Mouse (Mus musculus) midbrain, embryonic 13.5 days (tissue): ENCODE measurements at regions not wholly inside any gene's neighbourhood (a gene's known extent, or its start where the extent isn't known, plus 50 kb on each side); places are given as distances from the start of the nearest gene placed in this dataset.

ENCODE experiments used
- ATAC-seq: fragments of 200-750 bp; cut with Nextera tagmentation; 2 replicates; pipeline ENCODE4 v1.8.0; 2017; ENCODE audit warnings: mild to moderate bottlenecking, moderate TSS enrichment, moderate library complexity
- H3K27ac ChIP-seq: fragments of 300-500 bp; sonication (generic); 2 replicates; pipeline ENCODE4 v1.5.1; 2015; ENCODE audit warnings: inconsistent platforms, mild to moderate bottlenecking, moderate library complexity
- H3K27me3 ChIP-seq: fragments of 300-500 bp; sonication (generic); 2 replicates; pipeline ENCODE4 v1.6.1; 2015; ENCODE audit warnings: mild to moderate bottlenecking, inconsistent platforms
- H3K36me3 ChIP-seq: fragments of 300-500 bp; sonication (generic); 2 replicates; pipeline ENCODE4 v1.6.1; 2015; ENCODE audit warnings: mild to moderate bottlenecking, inconsistent platforms
- H3K4me1 ChIP-seq: fragments of 300-500 bp; sonication (generic); replicated peaks from 2 replicates; pipeline ENCODE4 v1.6.1; 2015; ENCODE audit warnings: inconsistent platforms
- H3K4me2 ChIP-seq: fragments of 300-500 bp; sonication (generic); replicated peaks from 2 replicates; pipeline ENCODE4 v1.6.1; 2015; ENCODE audit warnings: moderate library complexity, mild to moderate bottlenecking, inconsistent platforms
- H3K4me3 ChIP-seq: fragments of 300-500 bp; sonication (generic); replicated peaks from 2 replicates; pipeline ENCODE4 v1.5.1; 2015; ENCODE audit warnings: mild to moderate bottlenecking, inconsistent platforms
- H3K9ac ChIP-seq: fragments of 300-500 bp; sonication (generic); replicated peaks from 2 replicates; pipeline ENCODE4 v1.6.1; 2015; ENCODE audit warnings: mild to moderate bottlenecking, inconsistent platforms
- H3K9me3 ChIP-seq: fragments of 300-500 bp; sonication (generic); 2 replicates; pipeline ENCODE4 v1.6.1; 2016; ENCODE audit warnings: mild to moderate bottlenecking, inconsistent platforms
- WGBS: fragments of 180-500 bp; shearing (Covaris S2); methylation state at CpG from one replicate; pipeline ENCODE4 v1.1.7; 2015; 5-methylcytosine and 5-hydroxymethylcytosine counted together

DNA sequence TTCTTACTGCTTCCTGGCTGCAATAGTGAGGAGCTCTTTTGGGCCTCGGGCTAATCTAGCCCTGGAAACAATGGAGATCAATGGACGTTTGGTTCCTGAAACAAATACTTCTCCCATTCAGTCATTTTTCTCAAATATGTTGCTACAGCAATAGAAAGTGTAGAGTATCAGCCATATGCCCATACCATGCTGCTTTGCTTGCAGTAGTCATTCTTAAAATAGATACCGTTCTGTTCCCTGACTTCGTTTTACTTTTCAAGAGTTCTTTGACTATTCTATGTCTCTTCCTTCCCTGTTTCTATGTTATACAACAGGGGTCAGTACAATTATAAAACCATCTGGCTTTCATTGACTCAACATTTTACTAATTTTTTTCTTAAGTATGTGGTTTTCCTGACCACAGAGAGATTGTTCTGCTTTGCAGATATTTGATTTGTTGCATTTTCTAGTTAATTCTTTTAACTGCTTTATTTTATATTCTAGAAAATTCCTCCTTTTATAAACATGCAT, 275.2 kb upstream of the Xrcc4 start:
- Histone ChIP-seq H3K4me2 (no peak overlapping the region), H3K4me3 (no peak overlapping the region), H3K27me3 (no peaks in the 10 kb centered on the region), H3K27ac (no peak overlapping the region), H3K4me1 (no peaks in the 10 kb centered on the region), H3K36me3 (no peaks in the 10 kb centered on the region), H3K9ac (no peak overlapping the region), H3K9me3 (no peaks in the 10 kb centered on the region)
- 88% methylated on average over 4 of the region's 4 CpGs for WGBS
- no peak for ATAC-seq

DNA sequence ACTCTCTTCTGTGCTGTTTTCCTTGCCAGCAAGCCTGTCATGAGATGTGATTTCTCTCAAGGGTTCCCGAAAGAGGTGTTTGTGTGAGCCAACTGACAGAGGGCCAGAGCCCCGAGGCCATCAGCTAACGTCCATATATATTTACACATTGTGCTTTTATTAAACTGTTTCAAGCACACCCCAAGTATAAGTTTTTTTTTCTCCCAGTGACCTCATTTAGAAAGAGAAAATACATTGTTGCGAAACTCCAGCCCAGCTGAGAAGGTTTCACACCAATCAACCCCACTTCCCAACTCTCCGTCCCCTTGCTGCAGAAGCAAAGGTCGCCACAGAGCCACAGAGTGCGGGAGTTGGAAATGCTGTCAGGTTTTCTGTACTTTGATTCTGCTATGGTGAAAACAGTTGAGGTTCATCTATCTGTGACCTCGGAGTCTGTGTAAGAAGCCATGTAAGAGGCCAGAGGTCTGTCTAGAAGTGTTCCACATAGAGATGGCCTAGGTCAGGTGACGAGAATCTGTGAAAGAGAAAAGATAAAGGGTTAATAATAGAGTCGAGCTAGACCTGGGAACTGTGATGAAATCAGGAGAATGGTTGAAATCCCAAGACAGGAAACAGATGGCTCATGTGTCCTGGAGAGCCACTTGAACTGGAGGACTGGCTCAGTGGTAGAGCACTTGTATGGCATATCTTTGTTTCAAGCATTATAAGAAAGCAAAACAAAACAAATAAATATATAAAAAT, 270.6 kb upstream of the Xrcc4 start:
- Histone ChIP-seq H3K27ac (no peak overlapping the region), H3K9ac (no peak overlapping the region), H3K36me3 (no peaks in the 10 kb centered on the region), H3K4me3 (no peak overlapping the region), H3K4me1 (no peaks in the 10 kb centered on the region), H3K9me3 (no peaks in the 10 kb centered on the region), H3K4me2 (no peak overlapping the region), H3K27me3 (no peaks in the 10 kb centered on the region)
- ATAC-seq = no peak
- 86% methylated on average over 10 of the region's 10 CpGs for WGBS

DNA sequence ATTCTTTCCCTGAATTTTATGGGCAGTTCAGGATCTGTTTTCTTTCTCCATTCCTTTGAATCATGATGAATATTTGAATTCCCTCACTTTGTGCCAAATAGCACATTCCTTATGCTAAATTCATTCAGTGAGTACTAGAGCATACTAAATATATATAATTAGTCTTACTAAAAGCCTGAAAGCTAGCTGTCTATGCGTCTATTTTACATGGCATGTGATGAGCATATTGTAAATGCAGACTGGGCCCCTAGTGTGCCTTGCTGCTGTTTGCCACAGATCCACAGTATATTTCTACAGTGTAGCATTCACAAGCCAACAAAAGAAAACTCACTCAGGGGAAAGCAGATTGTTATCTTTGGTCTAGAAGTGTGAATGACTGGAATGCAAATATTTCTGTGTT, 268.7 kb upstream of the Xrcc4 start:
- Histone ChIP-seq H3K4me2 (no peak overlapping the region), H3K4me1 (no peaks in the 10 kb centered on the region), H3K9ac (no peak overlapping the region), H3K27ac (no peak overlapping the region), H3K4me3 (no peak overlapping the region), H3K9me3 (no peaks in the 10 kb centered on the region), H3K36me3 (no peaks in the 10 kb centered on the region), H3K27me3 (no peaks in the 10 kb centered on the region)
- WGBS = 63% methylated on average over 1 of the region's 1 CpGs
- no peak for ATAC-seq

DNA sequence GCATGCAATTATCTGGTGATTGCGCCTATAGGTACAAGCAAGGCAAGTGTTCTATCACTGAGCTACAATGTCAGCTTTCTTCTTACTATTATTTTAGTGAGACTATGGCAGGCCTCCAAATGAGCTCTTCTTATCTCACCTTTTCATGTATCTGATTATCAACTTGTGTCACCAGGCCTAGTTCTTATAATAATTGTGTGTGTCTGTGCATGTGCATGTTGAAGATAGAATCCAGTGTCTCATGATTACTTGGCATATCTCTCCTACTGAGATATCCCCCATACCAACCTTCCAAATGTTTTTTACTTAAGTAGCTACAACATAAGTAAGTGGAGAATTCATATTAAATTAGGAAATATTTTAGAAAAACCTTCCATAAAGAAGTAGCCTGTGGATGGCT, 266.2 kb upstream of the Xrcc4 start:
- H3K4me1 ChIP-seq = no peaks in the 10 kb centered on the region
- ATAC-seq = no peak
- WGBS = 95% methylated on average over 1 of the region's 1 CpGs

DNA sequence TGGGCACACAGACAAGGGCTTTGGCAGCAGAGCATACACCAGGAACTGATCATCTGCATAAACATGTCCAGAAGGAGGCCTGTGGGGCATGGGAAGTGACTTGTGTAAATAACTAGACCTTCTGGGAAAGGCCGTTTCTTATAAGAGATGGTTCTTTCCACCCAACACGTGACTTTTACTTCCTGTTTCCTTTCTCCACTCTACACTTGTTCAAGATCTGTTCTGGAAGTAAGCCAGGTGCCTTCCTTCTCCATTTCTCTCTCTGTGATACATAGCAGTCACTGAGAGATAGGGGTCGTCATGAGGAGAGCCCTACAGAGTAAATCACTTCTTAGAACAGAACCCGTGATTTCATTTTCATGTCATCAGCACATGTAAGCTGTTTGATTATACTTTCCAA, 253.4 kb upstream of the Xrcc4 start:
- Histone ChIP-seq H3K9me3 (no peaks in the 10 kb centered on the region), H3K36me3 (no peaks in the 10 kb centered on the region), H3K4me3 (no peak overlapping the region), H3K4me2 (no peak overlapping the region), H3K4me1 (no peaks in the 10 kb centered on the region), H3K9ac (no peak overlapping the region), H3K27ac (no peak overlapping the region), H3K27me3 (no peaks in the 10 kb centered on the region)
- ATAC-seq = no peak
- WGBS = 88% methylated on average over 4 of the region's 4 CpGs

More for the DNA sequence above, 266.2 kb upstream of the Xrcc4 start:
- Histone ChIP-seq H3K27ac (no peak overlapping the region), H3K4me2 (no peak overlapping the region), H3K27me3 (no peaks in the 10 kb centered on the region), H3K9ac (no peak overlapping the region), H3K36me3 (no peaks in the 10 kb centered on the region), H3K9me3 (no peaks in the 10 kb centered on the region), H3K4me3 (no peak overlapping the region)

DNA sequence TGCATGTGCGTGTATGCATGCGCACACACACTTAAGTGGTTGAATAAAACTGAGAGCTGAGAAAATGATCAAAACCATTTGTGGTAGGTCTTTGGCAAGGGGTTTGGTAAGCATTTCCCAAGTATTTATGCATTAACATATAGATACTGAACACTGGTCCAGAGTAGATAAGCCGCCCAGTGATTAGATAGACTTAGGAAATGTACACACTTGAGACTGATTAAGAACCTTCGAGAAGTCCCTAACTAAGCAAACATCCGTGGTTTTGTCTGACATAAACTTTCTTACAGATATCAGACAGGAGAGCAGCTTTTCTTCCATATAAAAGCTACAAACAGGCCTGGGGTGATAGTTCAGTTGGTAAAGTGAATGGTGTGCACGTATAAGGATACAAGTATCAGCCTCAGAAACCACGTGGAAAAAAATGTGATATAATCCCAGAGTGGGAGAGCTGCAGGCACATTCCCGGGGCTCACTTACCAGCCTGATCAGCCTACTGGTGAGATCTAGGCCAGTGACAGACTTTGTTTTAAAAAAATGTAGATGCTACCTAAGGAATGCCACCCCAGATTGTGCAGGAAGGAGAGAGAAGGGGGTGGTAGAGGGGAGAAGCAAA, 252.3 kb upstream of the Xrcc4 start:
- Histone ChIP-seq H3K4me2 (no peak overlapping the region), H3K27me3 (no peaks in the 10 kb centered on the region), H3K27ac (no peak overlapping the region), H3K4me3 (no peak overlapping the region), H3K9me3 (no peaks in the 10 kb centered on the region), H3K36me3 (no peaks in the 10 kb centered on the region), H3K9ac (no peak overlapping the region), H3K4me1 (no peaks in the 10 kb centered on the region)
- ATAC-seq = no peak
- 79% methylated on average over 8 of the region's 8 CpGs for WGBS

DNA sequence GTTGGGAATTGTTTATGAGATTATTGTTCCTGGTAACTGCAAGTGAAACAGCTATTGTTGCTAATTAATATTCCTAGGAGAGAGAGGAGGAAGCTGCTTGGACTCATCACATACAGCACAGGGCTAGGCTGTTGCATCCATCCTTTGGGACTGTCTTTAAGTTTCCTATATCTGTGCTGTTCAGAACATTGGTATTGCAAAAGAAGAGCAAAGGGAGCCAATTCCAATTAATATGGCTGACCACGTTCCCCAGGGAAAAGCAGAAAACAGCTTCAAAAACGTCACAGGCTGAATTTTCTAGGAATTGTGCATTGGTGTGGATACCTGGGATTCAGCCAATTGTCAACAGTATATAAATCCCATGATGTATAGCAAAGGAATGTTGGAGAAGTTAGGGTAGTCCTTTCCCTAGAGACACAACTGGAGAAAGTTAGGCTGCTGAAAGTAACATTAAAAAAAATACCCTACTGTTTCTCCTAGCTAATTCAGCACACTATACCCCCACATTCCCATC, 251.3 kb upstream of the Xrcc4 start:
- Histone ChIP-seq H3K36me3 (no peaks in the 10 kb centered on the region), H3K4me3 (no peak overlapping the region), H3K27me3 (no peaks in the 10 kb centered on the region), H3K4me2 (no peak overlapping the region), H3K9ac (no peak overlapping the region), H3K9me3 (no peaks in the 10 kb centered on the region), H3K4me1 (0 out of 2 replicates have a peak, but pooled peaks cover under 1% of the 10 kb centered on the region), H3K27ac (no peak overlapping the region)
- no peak for ATAC-seq
- 71% methylated on average over 2 of the region's 2 CpGs for WGBS

DNA sequence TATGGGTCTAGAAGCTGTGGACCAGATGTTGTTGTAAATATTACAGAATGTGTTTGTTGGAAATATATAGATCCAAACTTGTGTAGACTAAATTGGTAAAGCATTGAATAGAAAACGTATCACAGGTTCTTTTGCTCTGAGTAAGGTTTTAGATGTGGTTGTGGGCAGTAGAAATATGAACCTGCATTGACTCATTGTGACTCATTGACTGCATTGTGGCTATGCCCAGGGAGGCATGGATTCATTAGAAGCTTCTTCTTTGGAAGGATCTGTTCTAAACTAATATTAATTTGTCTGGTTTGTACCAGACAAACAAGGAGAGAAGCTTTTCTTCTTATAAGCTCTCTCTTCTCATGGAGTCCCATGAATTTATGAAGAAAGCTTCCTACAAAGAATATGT, 248.2 kb upstream of the Xrcc4 start:
- Histone ChIP-seq H3K9me3 (no peaks in the 10 kb centered on the region), H3K4me2 (no peak overlapping the region), H3K9ac (no peak overlapping the region), H3K36me3 (no peaks in the 10 kb centered on the region), H3K27ac (no peak overlapping the region), H3K4me1 (0 out of 2 replicates have a peak, but pooled peaks cover 5% of the 10 kb centered on the region), H3K27me3 (no peaks in the 10 kb centered on the region), H3K4me3 (no peak overlapping the region)
- ATAC-seq = no peak
- 86% methylated on average over 1 of the region's 1 CpGs for WGBS

DNA sequence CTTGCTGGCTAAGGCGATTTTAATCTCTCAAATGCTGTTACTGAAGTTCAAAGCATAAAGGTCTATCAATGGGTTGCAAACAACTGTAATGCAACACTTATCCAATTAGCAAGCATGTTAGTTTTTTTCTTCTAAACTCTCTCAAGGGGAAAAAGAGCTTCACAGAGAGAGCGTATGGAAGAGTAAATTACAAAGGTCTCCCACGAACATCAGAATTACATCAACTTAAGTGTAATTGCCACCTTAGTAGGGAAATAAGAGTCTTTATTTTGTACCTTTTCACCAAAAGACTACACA, 246.3 kb upstream of the Xrcc4 start:
- ATAC-seq = no peak
- no peaks in the 10 kb centered on the region for H3K36me3 ChIP-seq
- WGBS = 27% methylated on average over 3 of the region's 3 CpGs

DNA sequence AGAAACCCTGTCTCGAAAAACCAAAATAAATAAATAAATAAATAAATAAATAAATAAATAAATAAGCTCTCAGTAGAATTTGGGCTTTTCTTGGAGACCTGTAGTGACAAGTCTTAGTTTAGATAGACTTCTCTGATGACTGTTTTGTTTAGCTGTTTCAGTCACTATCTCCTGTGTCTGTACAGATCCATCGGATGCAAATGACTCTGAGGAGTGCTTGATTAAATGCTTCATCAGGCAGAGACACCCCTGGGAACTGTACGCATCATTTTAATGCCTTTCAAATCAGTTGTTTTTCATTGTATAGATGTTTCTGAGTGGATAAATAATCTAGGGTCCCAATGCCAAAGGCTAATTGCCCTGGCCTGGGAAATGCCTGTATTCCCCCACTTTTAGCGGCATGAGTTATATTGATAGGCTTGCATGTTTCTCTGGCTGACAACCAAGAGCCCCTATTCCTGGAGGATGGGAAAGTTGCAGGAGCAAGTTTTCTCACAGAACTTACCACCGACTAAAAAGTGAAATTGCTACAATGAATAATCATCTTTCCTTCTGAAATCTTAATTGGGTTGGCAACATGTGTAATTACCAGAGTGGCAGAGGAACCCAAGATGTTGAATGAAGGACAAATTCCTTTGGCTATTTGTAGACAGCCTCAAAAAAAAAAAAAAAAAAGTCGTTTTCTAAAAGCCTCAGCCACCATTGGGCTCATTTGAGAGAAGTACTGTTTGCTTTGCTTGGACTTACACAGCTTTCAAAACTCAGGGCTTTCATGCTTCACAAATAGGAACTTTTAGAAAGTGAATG, 245.7 kb upstream of the Xrcc4 start:
- no peak overlapping the region for H3K4me2 ChIP-seq
- H3K36me3 ChIP-seq = no peaks in the 10 kb centered on the region
- WGBS = 59% methylated on average over 6 of the region's 6 CpGs
- H3K9me3 ChIP-seq = no peaks in the 10 kb centered on the region
- no peak overlapping the region for H3K27ac ChIP-seq
- 0 out of 2 replicates have a peak, but pooled peaks cover 5% of the 10 kb centered on the region for H3K4me1 ChIP-seq
- peak; percentile 53; the same call in 1 of the 2 replicates for ATAC-seq
- H3K9ac ChIP-seq = no peak overlapping the region
- H3K27me3 ChIP-seq = no peaks in the 10 kb centered on the region
- H3K4me3 ChIP-seq = no peak overlapping the region

More for the DNA sequence above, 246.3 kb upstream of the Xrcc4 start:
- H3K4me2 ChIP-seq = no peak overlapping the region
- H3K27ac ChIP-seq = no peak overlapping the region
- no peak overlapping the region for H3K4me3 ChIP-seq
- no peaks in the 10 kb centered on the region for H3K27me3 ChIP-seq
- 0 out of 2 replicates have a peak, but pooled peaks cover 5% of the 10 kb centered on the region for H3K4me1 ChIP-seq
- no peaks in the 10 kb centered on the region for H3K9me3 ChIP-seq
- H3K9ac ChIP-seq = no peak overlapping the region

DNA sequence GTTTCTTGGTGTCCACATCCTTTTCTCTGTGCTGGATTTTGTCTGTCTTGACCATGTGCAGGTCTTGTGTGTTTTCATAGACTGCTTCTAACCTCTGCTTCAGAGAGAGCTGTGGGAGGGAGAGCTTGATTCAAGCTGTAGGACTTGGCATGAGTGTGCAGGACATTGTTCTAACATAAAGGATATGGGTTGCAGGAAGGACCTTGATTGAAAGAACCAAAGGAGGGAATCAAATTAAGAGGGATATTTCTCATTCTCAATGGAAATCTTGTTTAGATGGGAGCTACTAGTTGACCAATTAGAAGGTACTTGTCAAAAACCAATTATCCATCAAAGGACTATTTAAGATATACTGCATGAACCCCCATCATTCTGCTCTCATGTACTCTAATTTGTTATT, 244.9 kb upstream of the Xrcc4 start:
- Histone ChIP-seq H3K27ac (no peak overlapping the region), H3K9ac (no peak overlapping the region), H3K27me3 (no peaks in the 10 kb centered on the region), H3K4me3 (no peak overlapping the region), H3K4me2 (no peak overlapping the region), H3K4me1 (0 out of 2 replicates have a peak, but pooled peaks cover 5% of the 10 kb centered on the region), H3K9me3 (no peaks in the 10 kb centered on the region), H3K36me3 (no peaks in the 10 kb centered on the region)
- ATAC-seq = no peak

DNA sequence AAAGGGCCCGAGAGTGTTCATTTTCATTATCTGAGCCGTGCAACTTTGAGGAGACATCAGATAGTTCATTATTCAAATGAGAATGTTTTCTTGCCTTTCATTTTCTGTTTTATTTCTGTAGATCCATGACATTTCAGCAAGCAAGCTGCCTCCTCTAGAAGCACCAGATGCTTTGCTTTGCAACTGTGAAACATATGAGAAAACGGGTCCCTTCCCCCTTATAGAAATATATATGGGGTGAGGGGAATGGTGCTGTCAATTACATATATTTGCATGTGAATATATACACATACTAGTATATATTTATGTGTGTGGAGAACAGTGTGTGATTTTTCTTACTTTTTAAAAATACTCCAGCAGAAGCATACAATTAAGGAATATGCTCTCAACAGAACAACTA, 235.8 kb upstream of the Xrcc4 start:
- H3K27ac ChIP-seq = no peak overlapping the region
- WGBS = 89% methylated on average over 3 of the region's 3 CpGs
- ATAC-seq = no peak
- H3K4me1 ChIP-seq = no peaks in the 10 kb centered on the region
- H3K36me3 ChIP-seq = no peaks in the 10 kb centered on the region
- no peaks in the 10 kb centered on the region for H3K9me3 ChIP-seq
- no peak overlapping the region for H3K9ac ChIP-seq
- H3K27me3 ChIP-seq = no peaks in the 10 kb centered on the region
- no peak overlapping the region for H3K4me2 ChIP-seq
- no peak overlapping the region for H3K4me3 ChIP-seq
